Mouse (Mus musculus): ENCODE data around the gene Hoxc6. TPM values are rescaled to one million over a fixed set of nuclear protein-coding genes. Genes with fewer than 3 reads are reported as not detected.

Hoxc6 gene
- polyA plus RNA-seq, 1 experiment from 2014 or later: 3.9 TPM

MicroRNAs within 50 kb of the gene (microRNA counts, 519-probe panel; counts per million panel counts)
- microRNA mmu-miR-615-3p (not detected), microRNA mmu-miR-615-5p (not detected)

Small RNAs within 50 kb of the gene (microRNA-seq; reads per million reads assigned to microRNA genes)
- gene Mir196a-2 (1,745 reads per million, percentile 80 among the genes with 10 or more reads in this experiment), gene Mir615 (2,936 reads per million, percentile 86 among the genes with 10 or more reads in this experiment)

Other genes starting within 250 kb of the Hoxc6 start
- 3.6 and 5.0 TPM in 2 replicates for gene Hoxc13, start 77.2 kb upstream of the Hoxc6 start, polyA plus RNA-seq (2016; fragmentation: Nextera tagmentation; extraction: Ambion mirVana)
- 2.0 and 2.8 TPM in 2 replicates for gene Hoxc12, start 61.5 kb upstream of the Hoxc6 start, polyA plus RNA-seq (2016; fragmentation: Nextera tagmentation; extraction: Ambion mirVana)
- 3.5 and 5.2 TPM in 2 replicates for gene Hoxc11, start 43.8 kb upstream of the Hoxc6 start, polyA plus RNA-seq (2016; fragmentation: Nextera tagmentation; extraction: Ambion mirVana)
- 20.7 and 21.2 TPM in 2 replicates for gene Hoxc10, start 31.5 kb upstream of the Hoxc6 start, polyA plus RNA-seq (2016; fragmentation: Nextera tagmentation; extraction: Ambion mirVana)
- gene Hoxc5, start 30.8 kb upstream of the Hoxc6 start, polyA plus RNA-seq (2016; fragmentation: Nextera tagmentation; extraction: Ambion mirVana): 6.3 and 12.2 TPM in 2 replicates
- gene Hoxc9, start 21.8 kb upstream of the Hoxc6 start, polyA plus RNA-seq (2016; fragmentation: Nextera tagmentation; extraction: Ambion mirVana): 3.6 TPM in 2 replicates
- gene Hoxc8, start 7.7 kb upstream of the Hoxc6 start, polyA plus RNA-seq (2016; fragmentation: Nextera tagmentation; extraction: Ambion mirVana): 3.9 and 4.0 TPM in 2 replicates
- 3.8 and 6.7 TPM in 2 replicates for gene Hoxc4, start 20.7 kb downstream of the Hoxc6 start, polyA plus RNA-seq (2016; fragmentation: Nextera tagmentation; extraction: Ambion mirVana)
- gene Smug1, start 168.8 kb downstream of the Hoxc6 start, polyA plus RNA-seq (2016; fragmentation: Nextera tagmentation; extraction: Ambion mirVana): 14.6 and 15.2 TPM in 2 replicates
- gene Cbx5, start 241.6 kb downstream of the Hoxc6 start, polyA plus RNA-seq (2016; fragmentation: Nextera tagmentation; extraction: Ambion mirVana): 201 and 206 TPM in 2 replicates
- 1,378 and 1,438 TPM in 2 replicates for gene Hnrnpa1, start 242.2 kb downstream of the Hoxc6 start, polyA plus RNA-seq (2016; fragmentation: Nextera tagmentation; extraction: Ambion mirVana)